Mouse (Mus musculus) brown adipose tissue, adult 24 weeks (tissue): ENCODE data around the gene Arid1b. TPM values are rescaled to one million over a fixed set of nuclear protein-coding genes. Genes with fewer than 3 reads are reported as not detected.
"Not testable (repeated sequence)": the region's sequence is repeated elsewhere in the genome, so short reads cannot be mapped to it uniquely, and the experiment has no call there.

Experiments
- H3K27ac ChIP-seq: fragments of 200-500 bp; replicated peaks from 2 replicates; pipeline ENCODE4 v1.5.1; 2012; ENCODE audit warnings: low read depth, mild to moderate bottlenecking, low read length
- H3K4me1 ChIP-seq: fragments of 200-500 bp; 2 replicates; pipeline ENCODE4 v1.6.1; 2012; ENCODE audit warnings: low read length, mixed read lengths; ENCODE audit not compliant: control insufficient read depth, insufficient read depth, insufficient read length
- H3K4me3 ChIP-seq: fragments of 200-500 bp; 2 replicates; pipeline ENCODE4 v1.5.1; 2012; ENCODE audit warnings: low read depth, mild to moderate bottlenecking, low read length, moderate library complexity; ENCODE audit not compliant: insufficient read depth
- polyA plus RNA-seq: library from polyadenylated mRNA; stranded (reverse); fragments of >200 nt; gene quantifications from 2 replicates; pipeline ENCODE4 v1.2.4, GENCODE M21; 2012; ENCODE audit not compliant: missing spikeins, insufficient read depth, insufficient read length

Gene Arid1b
- polyA plus RNA-seq, 1 experiment = 13.9 TPM

- no peak overlapping the region for H3K4me3 ChIP-seq
- H3K27ac ChIP-seq = no peak overlapping the region
- H3K4me1 ChIP-seq = peaks cover 32% of the 10 kb centered on the region
These were observed 115.2 kb downstream of the Arid1b start for GRCm38 (mm10) chr17:5109343-5109742.

GRCm38 (mm10) chr17:5110159-5110558, 116.0 kb downstream of the Arid1b start:
- Histone ChIP-seq H3K27ac (no peak overlapping the region), H3K4me3 (no peak overlapping the region), H3K4me1 (peaks cover 28% of the 10 kb centered on the region)

DNA sequence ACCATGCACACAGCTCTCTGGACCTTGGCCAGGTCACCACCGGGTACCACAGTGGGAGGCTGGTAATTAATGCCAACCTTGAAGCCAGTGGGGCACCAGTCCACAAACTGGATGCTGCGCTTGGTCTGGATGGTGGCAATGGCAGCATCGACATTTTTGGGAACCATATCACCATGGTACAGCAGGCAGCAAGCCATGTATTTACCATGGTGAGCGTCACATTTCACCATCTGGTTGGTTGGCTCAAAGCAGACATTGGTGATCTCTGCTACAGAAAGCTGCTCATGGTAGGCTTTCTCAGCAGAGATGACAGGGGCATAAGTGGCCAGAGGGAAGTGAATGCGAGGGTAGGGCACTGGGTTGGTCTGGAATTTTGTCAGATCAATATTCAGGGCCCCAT, 116.8 kb downstream of the Arid1b start:
- not testable (repeated sequence) for H3K4me3 ChIP-seq

DNA sequence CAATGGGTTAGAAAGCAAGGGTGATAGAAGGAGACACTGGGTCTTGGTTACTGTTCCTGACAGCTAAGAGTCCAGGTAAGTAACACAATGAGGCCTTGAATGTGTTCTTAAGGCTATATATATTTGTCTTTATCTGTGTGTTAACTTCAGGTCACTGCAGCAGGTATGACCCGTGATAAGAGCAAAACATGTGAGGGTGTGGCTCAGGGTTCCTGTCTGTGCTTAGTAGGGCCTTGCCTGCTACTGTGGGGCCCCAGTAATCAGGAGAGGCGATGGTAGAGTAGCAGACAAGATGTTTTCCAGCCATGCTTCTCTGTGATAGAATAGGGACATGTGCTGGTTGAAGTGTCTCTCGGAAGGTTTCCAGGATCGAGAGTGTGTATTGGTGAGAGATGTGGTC, 118.0 kb downstream of the Arid1b start:
- no peak overlapping the region for H3K27ac ChIP-seq
- peaks cover 13% of the 10 kb centered on the region; the same call in 1 of the 2 replicates for H3K4me1 ChIP-seq

More for the DNA sequence above, 116.8 kb downstream of the Arid1b start:
- H3K4me1 ChIP-seq = peaks cover 23% of the 10 kb centered on the region; the same call in 1 of the 2 replicates
- not testable (repeated sequence) for H3K27ac ChIP-seq

GRCm38 (mm10) chr17:5115952-5116351, 121.8 kb downstream of the Arid1b start:
- H3K27ac ChIP-seq = no peak overlapping the region

More for the DNA sequence above, 118.0 kb downstream of the Arid1b start:
- no peak overlapping the region for H3K4me3 ChIP-seq

DNA sequence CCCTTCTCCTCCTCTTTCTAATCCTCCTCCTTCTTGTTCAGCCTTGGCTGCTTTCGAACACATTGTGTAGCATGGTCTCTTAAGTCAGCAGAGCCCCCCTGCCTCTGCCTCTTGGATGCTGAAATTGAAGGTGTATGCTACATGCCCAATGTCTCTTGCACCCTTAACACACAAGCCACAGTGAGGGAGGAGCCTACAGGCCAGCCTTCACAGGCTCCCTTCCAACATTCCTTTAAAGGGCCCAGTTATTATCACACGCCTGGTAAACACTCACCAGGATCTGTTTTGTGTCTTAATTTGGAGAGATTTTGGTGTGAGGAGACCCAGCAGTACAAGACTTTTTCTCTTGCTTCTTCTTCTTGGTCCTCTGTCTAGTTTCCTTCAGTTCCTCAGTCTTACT, 122.9 kb downstream of the Arid1b start:
- Histone ChIP-seq H3K4me3 (no peak overlapping the region), H3K4me1 (peaks cover 17% of the 10 kb centered on the region), H3K27ac (peak overlapping the region; percentile 10; the same call in 1 of the 2 replicates)

More at GRCm38 (mm10) chr17:5115952-5116351, 121.8 kb downstream of the Arid1b start:
- Histone ChIP-seq H3K4me1 (peaks cover 8% of the 10 kb centered on the region), H3K4me3 (no peak overlapping the region)

DNA sequence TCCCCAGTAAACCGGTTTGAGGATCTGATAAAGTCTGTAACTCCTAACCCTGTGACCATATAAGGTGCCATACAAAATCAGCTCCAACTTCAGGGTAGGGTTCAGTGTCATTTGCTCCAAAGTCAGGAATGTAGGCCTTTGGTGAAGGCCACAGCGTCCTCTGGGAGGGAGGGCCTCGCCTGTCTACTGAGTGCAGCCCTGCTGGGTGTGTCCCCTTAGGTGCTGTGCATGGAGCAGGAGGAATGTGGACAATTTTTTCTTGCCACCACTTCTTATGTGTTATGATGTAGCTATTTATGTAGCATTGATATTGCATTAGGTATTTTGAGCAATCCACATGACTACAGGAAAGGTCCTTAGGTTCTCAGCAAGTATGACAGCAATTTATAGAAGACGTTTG, 124.0 kb downstream of the Arid1b start:
- no peak overlapping the region for H3K4me3 ChIP-seq
- H3K4me1 ChIP-seq = peaks cover 17% of the 10 kb centered on the region
- peak overlapping the region; percentile 52; the same call in 1 of the 2 replicates for H3K27ac ChIP-seq

DNA sequence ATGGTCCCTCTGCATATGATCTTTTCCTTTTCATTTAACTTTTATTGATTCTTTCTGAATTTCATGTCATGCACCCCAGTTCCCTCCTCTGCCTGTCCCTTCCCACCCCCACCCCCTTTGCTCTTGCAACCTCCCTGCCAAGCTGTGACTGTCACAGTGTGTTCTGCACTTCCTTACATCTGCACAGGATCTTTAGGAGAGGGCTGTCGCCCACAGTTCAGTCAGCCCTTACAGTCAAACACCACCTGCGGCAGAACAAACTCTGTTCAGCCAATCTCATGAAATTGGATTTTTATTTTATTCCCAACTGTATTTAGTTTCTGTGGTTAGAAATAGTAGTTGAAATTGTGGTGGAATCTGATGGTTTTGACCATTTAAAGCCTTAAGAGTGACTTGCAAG, 130.5 kb downstream of the Arid1b start:
- peaks cover 26% of the 10 kb centered on the region for H3K4me1 ChIP-seq
- H3K27ac ChIP-seq = 0 out of 2 replicates have a peak overlapping the region, but pooled peaks have one; percentile 77
- H3K4me3 ChIP-seq = no peak overlapping the region

DNA sequence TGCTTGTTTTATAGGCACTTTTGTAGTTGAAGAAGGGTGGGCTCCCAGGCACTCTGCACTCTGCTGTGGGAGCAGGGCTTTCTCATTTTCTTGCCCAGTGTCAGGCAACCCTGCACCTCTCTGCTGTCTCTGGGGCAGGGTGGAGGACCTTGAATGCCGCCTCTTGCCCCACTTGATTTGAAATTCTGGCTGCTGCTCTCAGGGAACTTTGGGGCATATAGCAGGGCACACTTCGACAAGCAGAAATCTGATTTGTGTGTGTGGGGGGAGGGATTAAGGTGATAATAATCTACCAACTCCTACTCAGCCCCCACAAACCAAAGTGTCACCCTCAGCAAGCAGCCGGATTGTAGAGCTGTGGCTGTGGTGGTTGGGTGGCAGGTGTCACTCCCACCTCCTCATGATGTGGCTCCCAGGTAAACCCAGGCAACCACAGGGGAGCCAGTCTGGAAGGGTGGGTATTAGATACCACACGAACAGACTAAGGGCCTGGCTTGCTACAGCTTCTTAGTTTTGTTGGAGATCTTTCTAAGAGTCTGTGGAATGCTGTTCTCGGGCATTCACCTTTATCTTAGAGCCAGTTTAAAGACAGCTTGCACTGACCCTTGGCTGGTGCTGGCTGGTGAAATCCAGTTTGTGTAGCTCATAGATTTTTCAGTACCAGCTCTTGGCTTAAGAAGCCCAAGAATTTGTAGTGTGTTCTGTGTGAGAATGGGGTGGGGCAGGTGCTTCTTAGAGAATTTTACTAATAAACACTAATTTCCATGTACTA, 131.1 kb downstream of the Arid1b start:
- Histone ChIP-seq H3K27ac (peak overlapping the region; percentile 77), H3K4me3 (no peak overlapping the region), H3K4me1 (peaks cover 28% of the 10 kb centered on the region)

- Histone ChIP-seq H3K4me3 (no peak overlapping the region), H3K27ac (peak overlapping the region; percentile 78), H3K4me1 (peaks cover 31% of the 10 kb centered on the region)
These were observed 132.0 kb downstream of the Arid1b start for GRCm38 (mm10) chr17:5125856-5126806.

DNA sequence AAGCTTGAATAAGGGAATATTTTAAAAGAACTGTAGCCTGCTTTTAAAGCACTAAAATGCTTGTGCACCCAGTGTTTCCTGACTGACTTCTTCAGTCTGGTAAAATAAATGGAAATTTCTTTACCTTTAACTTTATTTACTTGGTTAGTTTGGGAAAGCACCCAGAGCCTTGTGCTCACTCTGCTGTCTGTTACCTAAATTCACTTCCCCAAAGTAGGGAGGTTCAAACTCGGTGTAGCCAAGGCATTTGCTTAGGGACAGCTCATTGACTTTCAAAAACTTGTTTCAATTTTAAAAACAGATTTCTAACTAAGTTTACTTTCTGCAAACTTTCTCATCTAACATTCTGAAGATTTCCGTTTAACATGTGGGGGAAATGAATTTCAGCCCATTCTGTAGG, 135.5 kb downstream of the Arid1b start:
- Histone ChIP-seq H3K4me1 (peaks cover 39% of the 10 kb centered on the region), H3K27ac (no peak overlapping the region)

DNA sequence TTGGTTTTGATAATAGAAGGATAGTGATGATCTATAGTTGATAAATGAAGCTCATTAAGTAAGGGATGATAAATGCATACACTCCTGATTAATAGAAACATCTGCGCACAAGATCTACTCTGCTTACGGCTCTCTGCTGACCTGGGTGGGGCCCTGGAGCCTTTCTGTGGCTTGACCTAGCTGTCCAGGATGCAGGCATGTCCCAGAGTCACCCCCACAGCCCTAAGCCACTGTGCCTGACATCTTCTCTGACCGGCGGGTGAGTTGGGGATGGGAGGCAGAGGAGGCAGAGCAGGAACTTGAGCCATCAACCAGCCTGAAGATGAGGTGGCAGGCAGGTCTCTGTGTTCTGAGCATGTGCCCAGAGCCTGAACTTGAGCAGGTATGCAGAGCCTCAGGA, 136.0 kb downstream of the Arid1b start:
- Histone ChIP-seq H3K27ac (peak overlapping the region; percentile 23; the same call in 1 of the 2 replicates), H3K4me1 (peaks cover 36% of the 10 kb centered on the region), H3K4me3 (no peak overlapping the region)

More for the DNA sequence above, 135.5 kb downstream of the Arid1b start:
- H3K4me3 ChIP-seq = no peak overlapping the region

DNA sequence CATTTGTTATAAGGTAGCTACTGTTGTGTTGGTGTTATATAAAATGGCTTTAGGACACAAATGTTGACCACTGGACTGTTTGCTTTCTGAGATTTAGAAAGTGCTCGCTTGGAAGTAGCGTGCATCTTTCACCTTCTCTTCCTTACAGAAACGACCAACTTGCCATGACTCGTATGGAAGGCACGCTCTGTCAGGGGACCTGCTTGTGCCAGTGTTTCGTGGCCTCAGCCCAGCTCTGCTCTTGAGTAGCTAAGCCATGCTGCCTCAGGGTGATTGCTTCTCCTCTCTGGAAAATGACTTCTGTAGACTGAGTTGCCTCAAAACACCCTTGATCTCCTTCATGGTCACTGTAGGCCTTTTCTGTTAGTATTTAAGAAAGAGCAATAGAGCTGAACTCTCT, 137.6 kb downstream of the Arid1b start:
- H3K4me1 ChIP-seq = peaks cover 30% of the 10 kb centered on the region
- peak overlapping the region; percentile 87 for H3K27ac ChIP-seq
- H3K4me3 ChIP-seq = no peak overlapping the region

- H3K4me3 ChIP-seq = no peak overlapping the region
- peak overlapping the region; percentile 94 for H3K27ac ChIP-seq
- H3K4me1 ChIP-seq = peaks cover 30% of the 10 kb centered on the region
These were observed 138.3 kb downstream of the Arid1b start for GRCm38 (mm10) chr17:5132296-5132986.

DNA sequence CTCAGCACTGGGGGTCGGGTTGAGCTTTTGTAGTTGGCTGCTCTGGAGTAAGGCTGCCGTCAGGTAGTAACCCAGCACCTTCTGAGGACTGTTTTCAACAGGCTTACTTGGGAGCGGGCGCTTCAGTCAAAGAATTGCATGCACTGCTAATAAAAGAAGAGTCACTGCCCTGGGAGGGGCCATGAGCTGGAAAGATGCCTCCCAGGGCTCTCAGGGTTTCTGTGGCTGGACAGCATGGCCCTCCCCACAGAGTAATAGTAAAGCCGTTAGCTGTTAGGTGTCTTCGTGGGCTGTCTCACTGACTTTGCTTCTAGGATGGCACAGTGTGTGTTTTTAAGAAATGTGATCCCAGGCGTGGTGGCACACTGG, 138.8 kb downstream of the Arid1b start:
- no peak overlapping the region for H3K4me3 ChIP-seq
- peak overlapping the region; percentile 94 for H3K27ac ChIP-seq
- peaks cover 33% of the 10 kb centered on the region for H3K4me1 ChIP-seq
